Mouse (Mus musculus) C2C12 (cell line): ENCODE data around the gene Tmed4. TPM values are rescaled to one million over a fixed set of nuclear protein-coding genes. Genes with fewer than 3 reads are reported as not detected.

Experiments used
- H3K27me3 ChIP-seq: one replicate; pipeline ENCODE4 v1.6.1; 2011; ENCODE audit not compliant: control insufficient read depth, insufficient read depth, insufficient read length
- H3K36me3 ChIP-seq: one replicate; pipeline ENCODE4 v1.6.1; 2011; ENCODE audit not compliant: control insufficient read depth, insufficient read depth
- H3K4me3 ChIP-seq: one replicate; pipeline ENCODE4 v1.5.1; 2011; ENCODE audit warnings: mild to moderate bottlenecking, control low read depth; ENCODE audit not compliant: poor library complexity, insufficient read depth, severe bottlenecking
- H3K79me2 ChIP-seq: one replicate; pipeline ENCODE4 v1.6.1; 2011; ENCODE audit not compliant: control insufficient read depth, insufficient read depth
- H3K79me3 ChIP-seq: one replicate; pipeline ENCODE4 v1.6.1; 2011; ENCODE audit warnings: low read depth, control low read depth
- H3ac ChIP-seq: one replicate; pipeline ENCODE3; 2011; ENCODE audit warnings: low read depth; ENCODE audit not compliant: control insufficient read depth, insufficient read length
- CEBPB ChIP-seq: IDR thresholded peaks from one replicate; pipeline ENCODE4 v1.6.1; 2011; ENCODE audit warnings: low read depth, mild to moderate bottlenecking, control low read depth, moderate library complexity
- CTCF ChIP-seq: IDR thresholded peaks from one replicate; pipeline ENCODE4 v1.5.1; 2011; ENCODE audit not compliant: control insufficient read depth, insufficient read depth, insufficient read length
- FOSL1 ChIP-seq: IDR thresholded peaks from one replicate; pipeline ENCODE4 v1.8.0; 2011; ENCODE audit warnings: mild to moderate bottlenecking, low read length; ENCODE audit not compliant: poor library complexity, insufficient read depth, severe bottlenecking
- MAX ChIP-seq: IDR thresholded peaks from one replicate; pipeline ENCODE4 v1.6.1; 2011; ENCODE audit warnings: mild to moderate bottlenecking, control low read depth
- MYOD1 ChIP-seq: IDR thresholded peaks from one replicate; pipeline ENCODE4 v1.6.1; 2011; ENCODE audit warnings: low read depth; ENCODE audit not compliant: control insufficient read depth, insufficient read length
- MYOG ChIP-seq: IDR thresholded peaks from one replicate; pipeline ENCODE4 v1.6.1; 2011; ENCODE audit not compliant: control insufficient read depth, insufficient read length; ENCODE audit errors: extremely low read depth
- USF1 ChIP-seq: IDR thresholded peaks from one replicate; pipeline ENCODE4 v1.6.1; 2011; ENCODE audit warnings: low read depth, mild to moderate bottlenecking, control low read depth, moderate library complexity
- polyA plus RNA-seq: library from polyadenylated mRNA; unstranded; fragments of >200 nt; fragmentation: generic; extraction: Trizol; gene quantifications from one replicate; pipeline ENCODE4 v1.2.1, GENCODE M21; 2012; ENCODE audit warnings: missing spikeins

Gene Tmed4
- polyA plus RNA-seq, 1 experiment = 58.0 TPM

- Histone ChIP-seq H3K36me3 (peaks cover 35% of the 10 kb centered on the region), H3K4me3 (no peak overlapping the region), H3K79me2 (peaks cover 78% of the 10 kb centered on the region), H3K79me3 (peaks cover 58% of the 10 kb centered on the region), H3K27me3 (no peaks in the 10 kb centered on the region), H3ac (no peak overlapping the region)
- no peak for TF ChIP-seq MYOG
- TF ChIP-seq MYOD1 = no peak
- TF ChIP-seq CTCF = no peak
- no peak for TF ChIP-seq CEBPB
- no peak for TF ChIP-seq USF1
- TF ChIP-seq MAX = no peak
- no peak for TF ChIP-seq FOSL1
These were observed 20.0 kb upstream of the Tmed4 start for GRCm38 (mm10) chr11:6294632-6295031.

DNA sequence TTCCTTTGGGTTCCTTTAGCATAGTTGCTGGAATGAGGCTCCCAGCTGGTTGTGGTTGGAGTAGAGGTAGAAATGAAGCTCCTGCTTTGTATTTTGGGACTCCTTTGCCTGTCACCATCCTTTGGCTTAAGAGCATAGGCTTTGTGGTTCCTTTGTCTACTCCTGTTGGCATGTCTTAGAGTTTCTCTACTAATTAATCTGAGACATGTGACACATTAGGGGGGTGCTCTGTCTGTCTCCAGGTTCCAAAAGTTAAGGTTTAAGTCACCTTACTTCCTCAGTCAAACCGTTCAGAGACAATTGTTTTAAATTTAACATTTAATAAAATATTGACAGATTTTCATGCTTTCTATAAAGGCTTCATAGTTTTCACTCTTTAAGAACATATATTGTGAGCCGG, 18.9 kb upstream of the Tmed4 start:
- H3K79me3 ChIP-seq = peaks cover 55% of the 10 kb centered on the region
- H3K27me3 ChIP-seq = no peaks in the 10 kb centered on the region
- peaks cover 67% of the 10 kb centered on the region for H3K79me2 ChIP-seq
- no peak for TF ChIP-seq FOSL1
- no peak for TF ChIP-seq MYOG
- TF ChIP-seq CEBPB = no peak
- no peak for TF ChIP-seq CTCF
- no peak for TF ChIP-seq MYOD1
- no peak for TF ChIP-seq USF1
- TF ChIP-seq MAX = no peak
- H3ac ChIP-seq = no peak overlapping the region
- peaks cover 24% of the 10 kb centered on the region for H3K36me3 ChIP-seq
- H3K4me3 ChIP-seq = no peak overlapping the region

- peaks cover 18% of the 10 kb centered on the region for H3K36me3 ChIP-seq
- TF ChIP-seq MAX = no peak
- no peak for TF ChIP-seq USF1
- no peak for TF ChIP-seq MYOG
- TF ChIP-seq CEBPB = no peak
- no peak for TF ChIP-seq FOSL1
- TF ChIP-seq MYOD1 = no peak
- H3K4me3 ChIP-seq = no peak overlapping the region
- H3K79me2 ChIP-seq = peaks cover 61% of the 10 kb centered on the region
- no peaks in the 10 kb centered on the region for H3K27me3 ChIP-seq
- peaks cover 54% of the 10 kb centered on the region for H3K79me3 ChIP-seq
- H3ac ChIP-seq = no peak overlapping the region
These were observed 18.3 kb upstream of the Tmed4 start for GRCm38 (mm10) chr11:6292988-6293349.

- Histone ChIP-seq H3K79me3 (peaks cover 53% of the 10 kb centered on the region), H3K27me3 (no peaks in the 10 kb centered on the region), H3K36me3 (peaks cover 12% of the 10 kb centered on the region), H3ac (peak overlapping the region; percentile 71), H3K4me3 (peak overlapping the region; percentile 64), H3K79me2 (peaks cover 55% of the 10 kb centered on the region)
- TF ChIP-seq MAX (peak; percentile 66), MYOG (no peak)
These were observed 17.7 kb upstream of the Tmed4 start for GRCm38 (mm10) chr11:6292116-6292987.

DNA sequence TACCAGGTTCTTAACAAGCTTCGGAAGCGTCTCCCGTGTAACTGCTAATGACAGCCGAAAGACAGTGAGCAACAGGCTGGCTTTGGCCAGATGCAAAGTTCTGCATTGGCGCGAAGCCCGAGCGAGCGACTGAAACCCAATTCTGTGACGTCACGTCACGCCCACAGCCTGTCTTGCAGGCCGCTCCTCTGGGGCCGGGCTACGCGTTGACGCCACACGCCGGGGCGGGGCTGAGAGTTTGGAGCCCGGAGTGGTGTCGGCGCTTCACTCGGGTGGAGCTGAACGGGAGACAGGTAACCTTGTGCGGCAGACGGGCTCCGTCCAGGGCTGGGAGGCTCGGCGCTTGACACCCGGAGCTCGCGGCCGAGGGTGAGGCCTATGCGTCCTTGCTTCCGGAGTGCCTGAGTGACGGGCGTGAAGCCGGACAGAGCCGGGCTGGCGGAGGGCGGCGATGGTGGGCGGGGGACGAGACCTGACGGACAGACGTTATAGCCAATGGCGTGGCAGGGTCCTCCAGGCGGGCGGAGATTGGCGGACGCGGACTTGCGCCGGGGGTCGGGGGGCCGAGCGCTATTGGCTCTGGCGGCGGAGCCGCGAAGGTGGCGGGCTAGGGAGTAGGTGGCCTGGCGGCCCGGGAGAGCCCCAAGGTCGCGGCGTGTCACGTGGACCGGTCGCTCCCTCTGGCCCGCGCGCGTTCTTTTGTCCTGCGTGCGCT, 16.9 kb upstream of the Tmed4 start, which contains the start of gene Ogdh:
Ogdh (plus strand) TSS at position 233 of the 715 bp plus-strand sequence.
- H3K4me3 ChIP-seq = peak within 1 kb of the TSS; percentile 64
- peaks cover 45% of the 10 kb centered on the region for H3K79me3 ChIP-seq
- H3K36me3 ChIP-seq = peaks cover 4% of the 10 kb centered on the region
- TF ChIP-seq CEBPB = no peak
- TF ChIP-seq FOSL1 = no peak
- TF ChIP-seq MYOG = no peak
- no peak for TF ChIP-seq CTCF
- no peak for TF ChIP-seq USF1
- no peak for TF ChIP-seq MYOD1
- peak within 1 kb of the TSS; percentile 76 for H3ac ChIP-seq
- H3K79me2 ChIP-seq = peaks cover 47% of the 10 kb centered on the region
- H3K27me3 ChIP-seq = no peaks in the 10 kb centered on the region
